Mouse (Mus musculus) ES-CJ7 (cell line): ENCODE measurements around the gene Snx21.
A peak's percentile ranks its signal among the peaks of the same experiment; 100 is the strongest.

Experiments used
- DNase-seq: peaks from one replicate; pipeline ENCODE4 v3.0.0; 2011; ENCODE audit warnings: low read depth, low spot score

Snx21 gene

DNA sequence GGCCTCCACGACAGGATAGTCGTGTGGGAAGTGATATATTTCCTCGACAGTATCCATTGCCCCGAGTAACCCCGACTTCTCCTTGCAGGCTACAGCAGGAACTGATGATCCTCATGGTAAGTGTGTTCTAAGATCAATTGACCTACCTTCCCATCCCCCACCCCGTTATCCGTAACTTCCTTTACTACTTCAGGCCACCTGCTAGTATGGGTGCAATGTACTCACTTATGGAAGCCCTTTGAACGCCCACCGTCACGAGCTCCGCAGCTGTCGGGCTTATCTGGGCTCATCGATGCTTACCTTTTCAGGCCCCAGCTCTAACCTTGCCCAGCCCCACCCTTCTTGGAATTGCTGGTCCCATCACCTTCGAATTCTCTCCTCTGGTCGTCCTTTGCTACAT is 15.3 kb upstream of the Snx21 start:
- no peak for DNase-seq

DNA sequence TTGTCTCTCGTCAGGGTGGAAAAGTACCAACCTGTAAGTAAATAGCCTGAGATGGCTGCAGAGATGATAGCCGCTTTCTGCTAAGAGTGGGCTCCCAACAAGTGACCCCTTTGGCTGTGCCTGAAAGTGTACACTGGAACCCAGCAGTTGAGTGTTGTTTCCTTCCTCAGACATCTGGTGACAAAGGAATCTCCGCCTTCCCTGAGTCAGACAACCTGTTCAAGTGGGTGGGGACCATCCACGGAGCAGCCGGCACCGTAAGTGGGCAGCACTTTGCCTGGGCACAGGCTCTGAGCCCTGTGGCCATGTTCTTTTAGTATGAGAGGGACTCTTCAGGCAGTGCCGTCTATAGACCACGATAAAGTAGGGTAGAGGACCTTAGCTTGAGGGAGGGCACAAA is 14.5 kb upstream of the Snx21 start:
- no peak for DNase-seq

DNA sequence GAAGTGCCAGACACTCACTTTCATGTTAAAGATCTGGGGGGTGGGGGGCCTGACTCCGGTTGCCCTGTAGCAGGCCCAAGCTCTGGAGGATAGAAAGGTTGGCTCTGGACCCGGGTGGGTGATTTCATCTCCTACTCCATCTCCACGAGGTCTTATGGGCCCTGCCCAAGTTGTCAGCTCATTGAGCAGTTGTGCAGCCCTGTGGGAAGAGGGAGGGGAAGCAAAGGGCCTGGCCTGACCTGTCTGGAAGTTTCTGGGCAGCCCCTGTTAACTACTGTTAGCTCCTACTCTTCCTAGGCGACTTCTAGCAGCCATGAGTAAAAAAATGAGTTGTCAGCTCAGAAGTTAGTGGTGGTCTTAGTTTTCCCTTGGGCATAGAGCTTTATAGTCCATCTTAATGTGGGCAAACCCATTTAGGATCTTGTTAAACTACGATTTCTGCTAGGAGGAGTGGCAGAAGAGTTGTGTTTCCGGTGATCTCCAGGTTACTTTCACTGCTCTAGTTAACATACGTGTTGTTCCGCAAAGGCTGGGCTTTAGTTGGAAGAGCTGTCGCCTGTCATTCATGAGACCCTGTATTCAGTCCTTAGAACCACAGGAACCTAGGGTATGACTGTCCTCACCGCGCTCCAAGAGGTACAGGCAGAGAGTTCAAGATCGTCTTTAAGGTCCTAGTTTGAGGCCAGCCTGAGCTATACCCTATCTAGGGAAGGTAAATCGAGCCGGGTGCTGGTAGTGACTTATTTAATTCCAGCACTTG is 12.2 kb upstream of the Snx21 start:
- DNase-seq: no peak

DNA sequence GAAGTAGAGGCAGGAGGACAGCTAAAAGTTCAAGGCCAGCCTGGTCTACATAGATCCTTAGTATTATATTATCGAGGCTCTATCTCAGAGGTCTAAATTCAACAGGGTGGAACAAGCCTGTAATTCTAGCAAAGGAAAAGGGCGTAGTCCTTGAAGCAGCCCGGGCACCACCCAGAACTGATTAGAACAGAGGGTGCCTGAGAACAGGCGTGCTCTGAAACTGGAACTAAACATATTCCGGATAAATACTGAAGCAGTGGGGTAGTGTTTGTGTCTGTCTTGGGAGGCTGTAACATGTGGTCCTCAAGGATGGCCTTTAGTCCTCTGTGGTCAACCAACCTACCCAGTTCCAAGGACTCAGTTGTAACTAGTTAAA is 11.6 kb upstream of the Snx21 start:
- no peak for DNase-seq

DNA sequence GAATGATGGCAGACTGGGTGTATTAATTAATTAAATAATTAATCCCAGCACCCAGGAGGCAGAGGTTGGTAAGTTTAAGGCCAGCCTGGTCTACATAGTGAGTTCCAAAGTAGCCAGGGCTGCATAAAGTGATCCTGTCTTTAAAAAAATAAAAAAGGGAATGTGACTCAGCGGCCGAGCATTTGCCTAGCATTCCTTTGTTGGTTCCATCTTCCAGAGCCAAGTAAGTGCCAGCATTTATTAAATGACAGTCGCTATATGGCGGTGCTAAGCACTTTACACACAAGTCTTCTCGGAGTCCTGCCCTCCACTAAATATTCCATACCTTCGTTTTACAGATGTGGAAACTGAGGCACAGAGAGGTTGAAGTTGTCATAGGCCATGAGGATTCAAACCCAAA is 9.5 kb upstream of the Snx21 start:
- DNase-seq: no peak

DNA sequence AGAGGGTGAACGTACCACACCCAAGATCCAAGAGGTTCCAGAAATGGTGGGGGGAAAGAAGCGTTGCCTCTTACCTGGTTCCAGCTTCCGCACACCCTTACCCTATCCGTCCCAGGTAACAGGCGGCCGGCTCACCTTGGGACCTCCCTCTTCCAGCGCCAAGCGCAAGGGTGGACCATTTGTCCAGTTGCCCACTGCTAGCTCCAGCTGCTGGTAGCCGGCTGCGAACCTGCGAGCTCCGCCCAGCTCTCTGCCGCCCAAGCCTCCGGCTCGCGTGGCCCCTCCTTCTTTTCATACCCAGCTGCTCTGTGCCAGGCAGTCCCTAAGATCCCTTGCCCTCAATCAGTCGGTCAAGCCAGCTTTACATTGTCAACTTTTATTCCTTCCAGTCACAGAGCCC is 8.8 kb upstream of the Snx21 start:
- no peak for DNase-seq

DNA sequence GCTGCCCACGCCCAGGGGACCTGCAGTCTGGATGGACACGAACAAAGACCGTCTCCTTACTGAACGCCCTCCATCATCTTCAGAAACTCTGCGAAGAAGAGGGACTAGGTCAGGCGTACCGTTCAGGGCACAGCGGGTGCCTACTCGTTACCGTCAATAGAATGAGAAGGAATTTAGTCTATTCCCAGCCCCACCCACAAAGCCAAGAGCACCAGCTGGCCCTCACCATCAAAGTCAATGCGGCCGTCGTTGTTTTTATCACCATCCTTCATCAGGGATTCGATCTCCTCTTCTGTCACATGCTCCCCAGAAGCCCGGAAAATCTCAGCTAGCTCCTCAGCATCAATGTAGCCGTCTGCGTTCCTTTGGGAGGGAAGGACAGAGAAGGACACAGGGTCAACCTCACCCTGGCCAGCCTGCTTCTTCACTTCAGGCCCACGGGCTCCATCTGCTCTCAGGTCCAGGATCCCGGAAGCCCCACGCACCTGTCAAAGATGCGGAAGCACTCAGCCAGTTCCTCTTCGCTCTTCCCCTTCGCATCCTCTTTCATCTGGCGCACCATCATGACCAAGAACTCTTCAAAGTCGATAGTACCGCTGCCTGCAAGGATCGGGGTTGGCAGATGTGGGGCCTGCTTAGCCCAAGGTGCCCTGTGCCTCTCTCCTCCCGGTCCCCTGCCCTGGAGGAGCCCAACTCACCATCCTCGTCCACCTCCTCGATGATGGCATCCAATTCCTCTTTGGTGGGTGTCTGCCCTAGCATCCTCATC is 8.2 kb upstream of the Snx21 start:
- peak; percentile 47 for DNase-seq

DNA sequence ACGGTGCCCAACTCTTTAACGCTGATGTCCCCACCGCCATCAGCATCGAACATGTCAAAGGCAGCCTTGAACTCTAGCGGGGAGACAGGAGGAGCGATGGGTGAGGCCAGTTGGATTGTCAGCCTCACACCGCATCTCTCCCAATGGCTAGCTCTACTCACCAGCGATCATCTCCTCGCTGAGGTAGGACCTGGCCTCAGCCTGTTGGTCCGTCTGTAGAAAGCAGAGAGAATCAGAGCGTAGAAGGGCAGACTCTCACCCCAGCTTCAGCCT is 7.7 kb upstream of the Snx21 start:
- DNase-seq: no peak

DNA sequence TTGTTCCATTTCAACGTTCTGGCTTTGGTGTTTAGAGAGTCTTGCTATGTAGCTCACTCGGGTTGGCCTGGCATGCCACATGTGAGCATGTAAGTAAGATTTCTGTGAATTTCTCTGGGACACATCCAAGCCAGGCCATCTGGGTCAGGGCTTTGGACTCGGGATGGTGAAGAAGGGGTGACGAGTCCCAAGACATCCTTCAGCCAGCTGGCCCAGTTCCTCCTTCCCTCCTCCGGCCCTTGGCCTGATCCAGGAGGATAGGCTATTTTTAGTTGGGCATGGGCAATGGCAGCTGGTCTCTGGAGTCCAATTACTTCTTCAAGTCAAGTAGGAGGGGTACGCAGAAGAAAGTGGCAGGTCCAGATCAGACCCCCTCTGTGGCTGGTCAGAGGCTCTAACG is 6.8 kb upstream of the Snx21 start:
- no peak for DNase-seq

DNA sequence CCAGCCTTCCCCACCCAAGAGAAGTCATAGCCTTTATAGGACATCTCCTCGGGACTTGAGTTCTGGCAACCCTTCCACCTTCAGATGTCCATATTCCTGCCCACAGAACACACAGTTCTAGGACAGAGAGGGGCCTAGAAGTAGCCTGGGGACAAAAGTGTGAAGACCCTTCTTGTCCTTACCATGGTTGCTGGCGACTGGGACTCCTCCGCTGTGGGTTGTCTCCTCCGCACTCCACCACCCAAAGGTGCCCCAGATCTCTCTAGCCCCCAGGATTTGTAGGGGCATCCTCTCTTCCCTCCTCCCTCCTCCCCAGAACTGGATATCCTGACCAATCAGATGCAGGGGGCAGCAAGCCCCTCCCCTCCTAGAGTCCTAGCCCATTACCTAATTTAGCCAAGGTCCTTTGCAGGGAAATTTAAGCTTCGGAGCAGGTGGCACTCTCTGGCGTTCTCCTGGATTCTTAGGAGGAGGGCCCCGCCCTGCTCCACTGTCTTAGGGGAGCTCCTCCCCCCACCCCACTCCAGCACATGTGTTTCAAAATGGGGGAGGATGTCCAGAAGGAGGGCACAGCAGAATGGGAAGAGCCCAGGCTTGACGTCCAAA is 6.0 kb upstream of the Snx21 start, which contains the start of gene Tnnc2:
Gene Tnnc2 (minus strand): TSS at position 487 of the 606 bp plus-strand sequence.
- DNase-seq: no peak

DNA sequence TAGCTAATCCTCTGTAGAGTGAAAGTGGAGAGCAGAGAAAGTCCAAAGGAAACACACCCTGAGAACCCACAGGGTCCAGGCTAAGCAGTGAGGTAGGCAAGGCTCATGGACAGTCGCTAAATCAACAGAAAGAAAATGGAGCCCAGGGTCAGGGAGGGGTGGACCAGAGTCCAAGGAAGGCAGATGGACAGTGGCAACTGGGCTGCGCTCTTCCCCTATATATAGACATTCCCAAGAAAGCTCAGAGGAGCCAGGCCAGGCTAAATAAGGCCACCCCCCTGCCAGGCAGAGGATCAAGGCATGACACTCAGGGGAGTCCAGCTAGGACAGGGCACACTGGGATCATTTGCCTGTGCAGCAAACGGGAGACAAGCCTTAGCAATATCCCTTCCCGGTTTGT is 3.7 kb upstream of the Snx21 start:
- no peak for DNase-seq

DNA sequence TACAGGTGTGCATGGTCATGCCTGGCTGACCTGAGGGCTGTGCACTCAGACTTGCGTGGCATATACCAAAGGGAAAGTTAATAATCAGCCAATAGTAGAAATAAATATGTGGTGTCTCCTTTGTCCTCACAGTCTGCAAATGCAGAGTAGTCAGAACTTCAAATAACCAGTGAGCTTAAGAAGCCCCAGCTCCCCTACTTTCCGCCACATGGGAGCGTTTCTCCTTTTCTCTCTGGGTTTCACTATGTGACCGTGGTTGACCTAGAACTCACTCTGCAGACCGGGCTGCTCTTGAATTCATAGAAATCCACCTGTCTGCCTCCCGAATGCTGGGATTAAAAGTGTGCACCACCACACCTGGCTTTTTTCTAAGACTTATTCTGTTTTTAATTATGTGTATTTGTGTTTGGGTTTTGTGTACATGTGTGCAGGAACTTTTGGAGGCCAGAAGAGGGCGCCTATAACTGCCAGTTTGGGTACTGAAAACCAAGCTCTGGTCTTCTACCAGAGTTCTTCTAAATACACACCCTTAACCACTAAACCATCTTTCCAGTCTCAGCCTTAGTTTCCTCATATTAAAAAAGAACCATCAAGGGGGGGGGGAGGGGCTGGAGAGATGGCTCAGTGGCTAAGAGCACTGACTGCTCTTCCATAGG is 1.6 kb upstream of the Snx21 start:
- peak; percentile 69 for DNase-seq

DNA sequence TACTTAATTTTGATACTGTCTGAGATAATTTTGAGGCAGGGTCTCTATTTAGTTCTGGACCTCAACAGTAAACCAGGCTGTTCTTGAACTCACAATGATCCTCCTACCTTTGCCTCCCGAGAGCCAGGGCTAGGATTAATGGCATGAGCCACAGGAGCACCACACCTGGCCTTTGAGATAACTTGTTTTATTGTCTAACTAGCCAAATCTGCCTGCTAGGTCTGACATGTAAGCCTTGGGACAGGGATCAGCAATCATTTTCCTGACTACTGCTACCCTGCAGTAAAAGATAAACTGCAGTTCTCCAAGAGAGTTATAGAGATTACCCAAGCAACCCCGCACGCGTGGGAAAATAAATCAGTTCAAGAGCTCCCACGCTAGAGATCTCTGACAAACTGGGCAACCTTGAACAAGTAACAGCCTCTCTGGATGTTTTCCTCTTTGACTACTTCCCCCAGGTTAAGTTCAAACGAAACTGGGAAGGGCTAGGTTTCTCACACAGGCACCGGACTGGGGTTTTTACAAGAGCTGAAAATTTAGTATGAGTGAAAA is 678 bp upstream of the Snx21 start:
- DNase-seq: no peak

DNA sequence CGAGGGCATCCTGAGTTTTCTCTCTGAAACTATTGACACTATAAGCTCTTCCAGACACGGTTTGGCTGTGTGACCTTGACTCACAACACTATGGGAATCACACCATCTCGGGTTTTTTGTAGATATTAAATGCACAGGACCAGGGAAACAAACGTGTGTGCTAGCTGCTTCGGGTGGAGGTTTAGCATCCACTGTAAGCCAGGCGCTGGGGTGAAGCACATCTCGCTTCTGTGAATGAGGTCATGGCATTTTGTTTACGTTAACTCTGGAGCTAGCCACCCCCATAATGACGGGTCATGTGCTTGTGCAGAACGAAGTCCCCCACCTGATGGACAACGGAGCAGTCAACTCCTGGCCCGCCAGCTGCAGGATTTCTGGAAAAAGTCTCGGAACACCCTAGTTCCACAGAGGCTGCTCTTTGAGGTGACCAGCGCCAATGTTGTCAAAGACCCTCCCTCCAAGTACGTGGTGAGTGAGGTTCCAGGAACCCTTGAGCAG is 814 bp downstream of the Snx21 start:
- DNase-seq: no peak

DNA sequence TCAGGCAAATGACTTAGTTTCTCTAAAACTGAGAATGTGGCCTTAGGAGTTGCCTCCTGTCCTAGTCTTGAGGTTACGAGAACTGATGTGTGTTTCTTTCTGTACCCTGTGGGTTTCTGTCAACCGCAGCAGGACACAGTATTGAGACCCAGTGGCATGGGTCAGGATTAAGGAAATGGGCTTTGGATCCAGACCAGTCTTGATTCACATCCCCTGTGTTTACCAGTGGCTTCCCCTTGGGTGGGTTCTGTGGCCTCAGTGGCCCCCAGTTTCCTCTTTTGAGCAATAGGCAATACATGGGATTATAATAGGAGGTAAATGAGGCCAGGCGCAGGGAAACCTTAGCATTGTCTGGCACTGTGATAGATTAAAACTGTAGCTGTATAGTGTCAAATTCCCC is 1.4 kb downstream of the Snx21 start:
- no peak for DNase-seq

DNA sequence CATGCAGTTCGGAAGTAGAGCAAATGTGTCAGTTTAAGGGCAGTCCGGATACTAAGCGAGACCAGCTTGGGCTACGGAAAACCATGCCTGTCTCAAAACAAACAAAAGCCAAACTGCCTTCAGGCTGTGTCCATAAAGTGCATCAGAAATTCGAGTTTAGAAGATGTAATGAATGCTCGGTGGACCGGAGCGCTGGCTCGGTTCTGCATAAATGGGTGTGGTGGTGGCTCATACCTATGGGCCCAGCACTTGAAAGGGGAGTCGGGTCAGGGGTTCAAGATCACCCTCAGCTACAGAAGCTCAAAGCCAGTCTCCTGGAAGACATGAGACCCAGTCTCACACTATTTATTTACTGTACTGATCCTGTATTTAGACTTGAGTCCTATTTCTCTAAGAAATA is 2.2 kb downstream of the Snx21 start:
- DNase-seq: no peak

DNA sequence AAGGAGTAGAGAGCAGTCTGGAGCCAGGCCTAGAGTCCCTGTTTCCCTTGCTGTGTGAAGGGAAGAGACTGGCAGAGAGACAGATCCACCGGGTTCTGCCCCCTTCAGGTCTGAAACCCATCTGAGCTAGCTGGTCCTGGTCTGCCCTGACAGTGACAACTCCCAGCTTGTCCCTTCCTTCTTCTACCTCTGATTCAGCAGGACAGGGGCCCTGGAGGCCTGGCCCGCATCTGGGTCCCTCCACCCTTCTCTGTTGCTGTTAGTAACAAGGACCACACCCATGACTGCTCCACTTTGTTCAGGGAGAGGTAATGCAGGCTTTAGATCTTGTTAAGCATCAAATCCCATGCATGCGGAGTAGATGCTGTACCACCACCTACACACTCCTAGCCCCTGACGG is 2.8 kb downstream of the Snx21 start:
- DNase-seq: peak; percentile 63

DNA sequence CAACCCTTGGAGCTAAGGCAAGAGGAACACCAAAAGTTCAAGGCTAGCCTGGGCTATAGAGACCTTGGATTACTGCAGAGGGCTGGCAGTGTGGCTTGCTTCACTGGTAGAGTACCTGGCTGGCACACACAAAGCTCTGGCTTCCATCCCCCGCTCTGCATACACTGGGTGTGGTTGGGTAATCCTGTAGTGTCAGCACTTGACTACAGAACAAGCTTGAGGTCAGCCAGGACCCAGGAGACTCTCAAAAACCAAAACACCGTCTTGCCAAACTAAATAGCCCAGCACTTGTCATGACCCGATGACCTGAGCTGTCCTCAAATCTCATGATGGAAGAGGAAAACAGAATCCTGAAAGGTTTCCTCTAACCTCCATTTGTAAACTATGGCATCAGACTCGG is 4.8 kb downstream of the Snx21 start:
- no peak for DNase-seq

DNA sequence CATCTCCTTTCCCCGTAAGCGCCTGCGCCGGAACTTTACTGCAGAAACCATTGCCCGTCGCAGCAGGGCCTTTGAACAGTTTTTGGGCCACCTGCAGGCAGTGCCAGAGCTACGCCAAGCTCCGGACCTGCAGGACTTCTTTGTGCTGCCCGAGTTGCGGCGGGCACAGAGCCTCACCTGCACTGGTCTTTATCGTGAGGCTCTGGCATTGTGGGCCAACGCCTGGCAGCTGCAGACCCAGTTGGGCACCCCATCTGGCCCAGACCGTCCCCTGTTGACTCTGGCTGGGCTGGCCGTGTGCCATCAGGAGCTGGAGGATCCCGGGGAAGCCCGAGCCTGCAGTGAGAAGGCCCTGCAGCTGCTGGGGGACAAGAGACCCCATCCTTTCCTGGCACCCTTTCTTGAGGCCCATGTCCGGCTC is 6.2 kb downstream of the Snx21 start:
- DNase-seq: no peak

DNA sequence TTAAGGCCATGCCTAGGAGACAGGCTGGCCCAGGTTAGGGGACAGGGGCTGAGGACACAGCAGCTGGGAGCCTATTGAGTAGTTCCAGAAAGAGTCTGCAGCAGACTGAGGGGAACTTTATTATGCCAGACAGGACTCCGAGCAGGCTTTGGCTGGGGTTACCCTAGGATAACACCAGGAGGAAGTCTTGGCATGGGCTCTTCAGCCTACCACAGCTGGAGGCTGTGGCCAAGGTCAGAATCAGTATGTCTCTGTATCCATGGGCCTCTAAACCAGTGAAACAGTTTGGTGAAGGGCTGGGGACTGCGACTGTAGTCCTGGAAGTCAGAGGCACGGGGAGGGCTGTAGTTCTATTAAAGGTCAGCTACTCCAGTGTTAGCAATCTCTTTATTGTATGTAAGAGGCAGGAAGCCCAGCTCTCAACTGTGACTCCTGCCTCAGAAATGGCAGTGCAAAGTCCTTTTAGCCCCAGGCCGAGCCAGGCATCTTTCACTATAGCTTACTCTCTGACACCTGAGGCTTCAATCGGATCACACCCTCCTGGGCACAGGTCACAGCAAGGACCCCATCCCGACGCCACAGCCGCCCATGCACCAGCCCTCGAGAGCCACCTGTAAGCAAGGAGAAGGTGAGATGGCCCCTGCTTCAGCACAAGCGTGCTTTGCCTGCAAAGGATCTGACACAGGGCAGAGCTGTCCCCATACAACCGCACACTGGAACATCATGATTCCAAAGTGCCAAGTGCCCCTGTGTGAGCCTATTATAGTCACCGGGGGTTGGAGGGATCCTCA is 7.0 kb downstream of the Snx21 start:
- no peak for DNase-seq

DNA sequence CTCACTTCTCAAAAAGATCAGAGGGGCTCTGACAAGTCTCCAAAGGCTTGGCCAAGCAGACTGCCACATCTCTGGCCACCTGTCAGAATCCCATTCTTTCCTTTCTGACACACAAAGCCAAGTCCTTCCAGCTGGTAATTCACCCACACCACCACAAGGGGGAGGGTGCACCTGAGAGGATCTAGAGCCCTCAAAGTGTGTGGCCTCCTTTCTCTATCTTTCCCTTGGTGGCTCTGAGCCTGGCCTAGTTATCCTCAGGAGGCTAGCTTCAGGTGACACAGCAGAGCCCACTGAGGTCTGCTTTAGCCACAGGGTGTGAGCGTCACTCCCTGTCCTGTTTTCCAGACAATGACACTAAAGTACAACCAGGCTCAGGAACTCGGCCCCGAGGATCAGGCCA is 7.6 kb downstream of the Snx21 start:
- peak; percentile 85 for DNase-seq
